Mouse (Mus musculus) retina, postnatal 7 days (tissue): ENCODE measurements around the gene Hoxa5.
A peak's percentile ranks its signal among the peaks of the same experiment; 100 is the strongest.

Experiments
- DNase-seq: peaks from one replicate; pipeline ENCODE4 v3.0.0-alpha.2; 2012; ENCODE audit warnings: low read depth, low spot score

Hoxa5 gene

GRCm38 (mm10) chr6:52240389-52241000 lies 36.1 kb upstream of the Hoxa5 start, which contains the start of gene Hoxa10:
TSS of gene Hoxa10 (minus strand) at chr6:52240854.
- DNase-seq = peak; percentile 59

- no peak for DNase-seq
These were observed 35.4 kb upstream of the Hoxa5 start for GRCm38 (mm10) chr6:52239625-52240388.

DNA sequence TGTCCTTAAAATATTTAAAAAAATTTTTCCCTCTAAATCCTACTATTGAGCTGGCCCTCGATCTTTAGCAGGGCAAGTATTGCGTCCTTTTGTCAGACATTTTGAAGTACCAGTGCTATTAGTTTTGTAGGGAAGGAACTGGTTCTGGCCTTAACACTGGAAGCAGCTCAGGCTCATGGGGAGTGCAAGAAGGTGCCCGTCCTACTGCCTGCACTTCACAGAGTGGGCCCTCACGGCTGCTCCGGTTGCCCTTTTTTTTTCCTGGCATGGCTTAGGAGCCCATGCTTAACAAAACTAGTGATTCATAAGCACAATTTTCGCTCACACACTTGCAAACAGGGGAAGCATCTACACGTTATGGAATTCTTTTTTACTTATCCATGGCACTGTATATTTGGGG lies 34.6 kb upstream of the Hoxa5 start:
- DNase-seq = no peak

- no peak for DNase-seq
These were observed 33.8 kb upstream of the Hoxa5 start for GRCm38 (mm10) chr6:52238155-52238545.

DNA sequence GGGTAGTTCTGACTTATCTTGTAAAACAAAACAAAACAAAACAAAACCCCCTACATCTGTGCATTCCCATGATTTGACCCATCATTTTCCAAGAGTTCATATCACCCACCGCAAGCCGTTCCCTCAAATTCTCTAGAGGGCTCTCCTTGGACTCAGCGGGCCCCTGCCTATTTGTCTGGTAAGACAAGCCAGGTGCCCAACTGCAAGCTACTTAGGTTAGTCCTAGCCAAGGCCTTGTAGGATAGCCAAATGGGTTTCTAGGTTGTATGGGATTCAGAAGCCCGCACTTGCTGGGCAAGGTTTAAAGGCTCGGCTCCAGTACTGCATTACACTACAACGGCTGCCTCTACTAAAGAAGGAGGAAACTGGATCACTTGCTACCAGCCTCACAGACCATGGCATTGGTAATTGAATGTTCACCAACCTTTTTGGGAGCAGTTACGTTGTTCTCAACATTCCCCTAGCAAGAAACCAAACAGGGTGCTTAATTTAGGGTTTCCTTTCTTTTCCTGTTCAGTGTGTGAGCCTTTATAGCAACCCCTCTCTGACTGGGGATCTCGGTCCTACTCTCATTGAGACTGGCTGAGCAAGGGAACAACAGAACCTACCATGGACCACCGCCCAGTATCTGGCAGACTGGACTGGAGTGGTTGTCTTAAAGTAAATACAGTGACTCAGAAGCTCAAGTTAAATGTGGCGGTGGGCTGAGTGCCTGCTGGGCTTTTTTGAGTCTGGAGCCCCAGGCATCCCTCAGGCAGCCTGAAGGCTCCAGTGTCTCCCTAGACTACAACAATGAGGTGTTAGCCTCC lies 33.2 kb upstream of the Hoxa5 start:
- no peak for DNase-seq

DNA sequence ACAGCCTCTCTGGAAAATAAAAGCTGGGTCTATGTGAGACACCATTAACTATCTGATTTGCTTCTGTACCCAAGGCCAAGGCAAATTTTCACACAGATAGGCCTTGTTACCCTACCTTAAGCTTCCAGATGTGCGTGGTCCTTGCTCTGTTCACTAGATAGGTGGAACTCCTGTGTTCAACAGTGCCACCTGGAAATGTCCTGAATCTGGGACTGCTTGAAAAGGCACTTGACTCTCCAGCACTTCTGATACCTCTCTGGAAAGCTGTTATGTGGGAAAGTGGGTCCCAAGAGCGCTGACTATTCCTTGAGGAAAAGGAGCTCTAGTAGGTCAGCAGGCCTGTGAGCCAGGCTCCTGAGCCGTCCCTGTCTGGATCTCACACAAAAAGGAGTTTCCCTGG lies 32.4 kb upstream of the Hoxa5 start:
- DNase-seq = no peak

GRCm38 (mm10) chr6:52235866-52236265 lies 31.5 kb upstream of the Hoxa5 start:
- DNase-seq = no peak

DNA sequence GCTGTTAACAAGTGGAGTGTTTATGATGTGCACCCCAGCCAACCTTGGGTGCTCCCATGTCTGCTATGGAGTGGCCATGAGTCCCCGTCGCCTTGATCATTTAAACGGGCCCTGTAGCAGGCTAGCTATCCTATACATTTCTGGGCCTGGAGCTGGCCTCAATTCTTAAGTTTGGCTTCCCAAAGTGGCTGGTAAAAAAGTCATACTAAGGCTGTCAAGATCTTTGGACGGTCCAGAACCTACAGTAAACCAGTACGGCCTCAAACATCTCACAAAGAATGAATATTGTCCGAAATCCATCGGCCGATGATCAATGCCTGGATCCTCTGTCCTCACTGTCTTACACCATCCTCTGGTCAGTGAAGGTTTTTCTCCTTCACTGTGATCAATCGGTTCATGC lies 30.9 kb upstream of the Hoxa5 start:
- DNase-seq = no peak

DNA sequence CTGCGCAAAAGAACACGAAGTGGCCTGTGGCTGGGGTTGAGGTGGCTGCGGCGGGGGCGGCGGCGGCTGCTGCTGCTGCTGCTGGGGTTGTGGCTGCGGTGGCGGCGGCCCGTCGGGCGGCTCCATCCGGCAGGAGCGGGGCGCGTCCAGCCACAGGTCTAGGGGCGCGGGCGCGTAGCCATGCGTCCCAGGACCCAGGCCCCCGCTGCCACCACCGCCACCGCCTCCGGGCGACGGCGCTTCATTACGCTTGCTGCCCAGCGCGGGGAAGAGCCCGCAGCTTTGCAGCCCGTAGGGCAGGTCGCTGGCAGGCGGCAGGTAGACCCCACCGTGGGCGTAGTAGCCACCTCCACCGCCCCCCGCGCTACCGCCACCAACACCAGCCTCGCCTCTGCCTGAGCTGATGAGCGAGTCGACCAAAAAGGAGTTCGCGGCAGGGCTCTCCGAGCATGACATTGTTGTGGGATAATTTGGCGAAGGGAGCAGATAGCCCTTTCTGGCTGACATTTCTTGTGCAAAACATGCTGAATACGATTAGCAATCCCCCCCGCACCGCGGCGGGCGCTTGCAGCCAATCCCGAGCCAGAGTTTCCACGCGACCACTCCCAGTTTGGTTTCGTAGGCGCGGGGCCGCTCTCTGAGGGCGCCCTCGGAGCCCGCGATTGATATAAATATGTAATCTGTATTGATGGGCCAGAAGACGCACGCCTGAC lies 30.2 kb upstream of the Hoxa5 start:
- no peak for DNase-seq

DNA sequence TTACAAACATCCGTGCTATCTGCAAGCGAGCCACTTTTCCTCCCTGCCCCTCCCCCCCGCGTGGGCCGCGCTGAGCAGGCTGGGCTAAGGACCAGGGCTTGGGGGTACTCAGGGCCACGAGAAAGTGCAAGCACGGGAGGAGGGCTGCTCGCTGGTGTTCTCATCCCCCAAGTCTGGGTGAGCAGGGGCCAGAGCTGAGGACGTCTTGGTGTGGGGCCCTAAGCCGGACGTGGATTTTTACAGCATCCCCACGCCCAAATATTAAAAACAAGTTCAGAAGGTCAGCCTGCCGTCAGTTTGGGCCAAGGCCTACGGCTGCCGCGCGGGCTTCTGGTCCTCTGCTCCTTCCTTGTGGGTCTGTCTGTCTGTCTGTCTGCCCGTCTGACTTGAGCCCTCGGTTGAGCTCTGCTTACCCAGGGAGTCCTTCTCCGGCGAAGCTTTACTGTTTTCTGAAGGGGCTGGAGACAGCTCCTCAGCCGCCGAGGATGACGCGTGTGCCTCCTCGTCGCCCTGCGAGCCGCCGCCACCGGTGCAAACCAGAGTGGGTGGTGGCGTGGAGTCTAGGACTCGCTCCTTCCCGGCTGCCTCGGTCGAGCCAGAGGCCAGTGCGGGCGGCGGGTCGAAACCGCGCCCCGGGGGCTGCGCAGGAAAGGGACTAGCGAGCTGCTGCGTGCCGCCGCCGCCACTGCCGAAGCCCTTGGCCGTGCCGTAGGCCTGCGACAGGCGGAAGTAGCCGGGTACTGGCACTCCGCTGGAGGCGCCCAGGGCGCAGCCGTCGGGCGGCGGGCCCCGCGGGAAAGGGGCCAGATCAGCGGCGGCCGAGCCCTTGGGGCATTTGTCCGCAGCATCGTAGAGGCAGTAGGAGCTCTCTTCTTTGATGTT lies 29.4 kb upstream of the Hoxa5 start:
- no peak for DNase-seq

- no peak for DNase-seq
These were observed 28.7 kb upstream of the Hoxa5 start for GRCm38 (mm10) chr6:52232984-52233545.

- no peak for DNase-seq
These were observed 28.2 kb upstream of the Hoxa5 start for GRCm38 (mm10) chr6:52232568-52232965.

DNA sequence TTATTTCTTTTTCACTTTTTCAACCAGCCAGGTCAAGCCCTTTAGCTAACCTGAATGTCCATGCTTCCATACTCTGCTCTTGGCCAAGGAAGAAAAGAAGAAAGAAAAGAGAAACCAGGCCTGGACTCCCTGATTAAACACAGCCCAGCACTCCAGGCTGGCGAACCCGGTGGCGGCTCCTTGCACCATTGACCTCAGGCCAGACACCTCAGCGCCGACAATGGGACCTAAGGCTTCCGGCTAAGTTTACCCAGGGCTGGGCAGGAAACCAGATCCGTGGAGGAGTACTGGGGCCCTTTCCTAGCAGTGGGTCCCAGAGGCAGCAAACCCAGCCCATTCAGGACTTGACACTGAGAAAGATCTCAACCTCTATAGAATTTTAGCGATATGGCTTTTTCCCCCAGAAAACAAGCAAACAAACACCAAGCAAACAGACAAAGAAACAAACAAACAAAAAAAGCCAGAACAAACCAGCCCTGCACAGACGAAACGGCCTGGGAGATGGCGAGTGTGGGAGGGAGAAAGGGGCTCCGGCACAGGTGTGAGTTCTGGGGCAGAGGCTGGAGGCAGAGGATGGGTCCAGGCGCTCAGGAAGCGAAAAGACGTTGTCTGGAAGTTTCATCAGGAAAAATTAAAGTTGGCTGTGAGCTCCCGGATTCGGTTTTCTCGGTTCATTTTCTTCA lies 27.6 kb upstream of the Hoxa5 start:
- no peak for DNase-seq

DNA sequence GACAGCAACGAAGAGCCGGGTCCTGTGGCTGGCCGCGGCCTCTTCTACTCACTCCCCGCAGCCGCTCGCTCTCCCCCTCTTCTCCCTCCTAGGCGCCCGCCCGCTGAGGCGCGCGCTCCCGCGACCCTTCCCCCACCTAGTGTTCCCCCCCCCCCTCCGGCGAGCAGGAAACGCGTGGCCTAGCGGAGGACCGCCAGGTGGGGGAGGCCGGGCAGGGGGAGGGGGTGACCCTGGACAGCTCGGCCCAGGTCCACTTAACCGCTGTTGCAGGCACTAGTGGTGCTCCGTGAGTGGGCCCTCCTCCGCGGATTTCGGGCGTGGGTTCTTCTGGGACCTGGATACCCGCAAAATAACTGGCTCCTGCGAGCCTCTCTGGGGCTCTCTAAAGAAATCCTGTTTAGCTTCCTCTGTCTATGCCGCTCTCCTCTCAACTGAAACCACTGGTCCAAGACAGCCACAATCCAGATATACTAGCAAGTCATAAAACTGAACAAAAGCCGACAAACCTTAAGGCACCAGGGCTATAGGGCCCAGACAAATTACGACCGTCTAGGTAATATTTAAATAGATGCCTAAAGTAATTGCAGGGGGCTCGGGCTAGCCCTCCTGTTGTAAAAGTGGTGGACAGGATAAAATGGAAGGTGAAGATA lies 26.3 kb upstream of the Hoxa5 start, which contains the start of gene Hoxa9:
Gene Hoxa9, minus strand, starts transcription at position 574 of the 650 bp plus-strand sequence.
- DNase-seq = no peak

- no peak for DNase-seq
These were observed 25.4 kb upstream of the Hoxa5 start for GRCm38 (mm10) chr6:52229558-52230416.

DNA sequence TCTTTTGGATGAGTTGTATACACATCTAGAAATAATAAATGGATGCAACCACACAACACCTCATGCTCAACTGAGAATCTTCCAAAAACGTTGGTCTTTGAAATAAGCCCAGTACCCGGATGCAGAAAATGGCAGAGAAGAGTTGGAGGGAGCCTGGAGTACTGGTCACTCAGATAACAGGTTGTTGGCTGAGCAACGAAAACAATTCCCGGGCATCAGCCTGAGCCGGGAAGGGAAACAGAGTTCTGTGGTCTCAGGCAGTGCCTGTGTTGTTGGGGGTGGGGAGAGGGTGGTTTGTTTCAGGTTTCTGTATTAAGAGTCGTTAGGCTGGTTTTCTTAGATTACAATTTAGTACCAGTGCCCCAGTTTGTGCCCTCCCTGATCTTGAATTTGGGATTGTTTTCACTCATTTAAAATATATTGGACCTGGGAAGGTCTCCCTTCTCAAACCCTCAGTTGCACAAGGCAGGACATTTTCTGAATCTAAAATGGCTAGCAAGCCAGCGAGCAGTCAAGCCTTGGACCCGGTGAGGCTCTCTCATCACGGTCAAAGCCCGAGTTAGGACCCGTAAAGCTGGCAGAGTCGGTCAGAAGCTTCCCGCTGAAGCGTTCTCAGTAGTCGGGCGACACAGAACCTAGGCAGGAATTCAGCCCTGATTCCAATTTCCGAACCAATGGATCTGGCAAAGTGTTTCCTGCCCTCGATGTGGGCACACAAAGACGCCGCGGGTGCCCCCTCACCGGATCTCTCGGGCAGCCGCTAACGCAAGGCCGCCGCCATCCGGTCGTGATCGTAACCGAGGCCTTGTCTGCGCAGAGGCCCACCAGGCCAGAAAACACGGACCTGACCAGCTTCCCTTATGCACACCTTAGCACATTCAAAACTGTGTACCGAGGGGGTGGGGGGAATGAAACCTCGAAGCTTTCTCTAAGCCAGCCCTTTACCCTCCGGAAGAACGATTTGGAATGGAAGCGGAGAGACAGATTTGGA lies 24.4 kb upstream of the Hoxa5 start:
- no peak for DNase-seq
